Mouse (Mus musculus) hindbrain, embryonic 16.5 days (tissue): Measurements from ENCODE around the gene Car5a. TPM values are rescaled to one million over a fixed set of nuclear protein-coding genes. Genes with fewer than 3 reads are reported as not detected.

Source experiments
- ATAC-seq: fragments of 200-750 bp; cut with Nextera tagmentation; 2 replicates; pipeline ENCODE4 v1.8.0; 2017; ENCODE audit warnings: moderate TSS enrichment, moderate library complexity
- H3K27ac ChIP-seq: fragments of 300-500 bp; sonication (generic); 2 replicates; pipeline ENCODE4 v1.5.1; 2014; ENCODE audit warnings: low read depth, mild to moderate bottlenecking, control low read depth, low read length, moderate library complexity
- H3K27me3 ChIP-seq: fragments of 300-500 bp; sonication (generic); replicated peaks from 2 replicates; pipeline ENCODE4 v1.6.1; 2014; ENCODE audit warnings: low read length; ENCODE audit not compliant: control insufficient read depth, insufficient read depth
- H3K36me3 ChIP-seq: fragments of 300-500 bp; sonication (generic); 2 replicates; pipeline ENCODE4 v1.6.1; 2014; ENCODE audit warnings: mild to moderate bottlenecking, low read length, moderate library complexity, mixed read lengths; ENCODE audit not compliant: control insufficient read depth, insufficient read depth
- H3K4me1 ChIP-seq: fragments of 300-500 bp; sonication (generic); 2 replicates; pipeline ENCODE4 v1.6.1; 2014; ENCODE audit warnings: low read depth, low read length; ENCODE audit not compliant: control insufficient read depth, insufficient read depth
- H3K4me2 ChIP-seq: fragments of 300-500 bp; sonication (generic); 2 replicates; pipeline ENCODE4 v1.6.1; 2014; ENCODE audit warnings: mild to moderate bottlenecking, low read length, control low read depth, moderate library complexity
- H3K4me3 ChIP-seq: fragments of 300-500 bp; sonication (generic); 2 replicates; pipeline ENCODE4 v1.5.1; 2014; ENCODE audit warnings: mild to moderate bottlenecking, low read length, control low read depth, moderate library complexity
- H3K9ac ChIP-seq: fragments of 300-500 bp; sonication (generic); 2 replicates; pipeline ENCODE4 v1.6.1; 2014; ENCODE audit warnings: low read depth, mild to moderate bottlenecking, control low read depth, low read length, moderate library complexity
- H3K9me3 ChIP-seq: fragments of 300-500 bp; sonication (generic); 2 replicates; pipeline ENCODE4 v1.6.1; 2014; ENCODE audit warnings: mild to moderate bottlenecking, low read length, moderate library complexity; ENCODE audit not compliant: control insufficient read depth
- WGBS: fragments of 180-500 bp; shearing (Covaris S2); extraction: QIAGEN DNeasy Blood & Tissue Kit; methylation state at CpG from one replicate; pipeline ENCODE4 v1.1.7; 2014; 5-methylcytosine and 5-hydroxymethylcytosine counted together
- polyA plus RNA-seq: library from polyadenylated mRNA; unstranded; fragments of >200 nt; fragmentation: Nextera tagmentation; extraction: Ambion mirVana; gene quantifications from 2 replicates; pipeline ENCODE4 v1.2.1, GENCODE M21; 2015

Gene Car5a
- polyA plus RNA-seq, 1 experiment from 2014 or later, result 0.40 TPM

GRCm38 (mm10) chr8:121950749-121951655 is 6.3 kb upstream of the Car5a start:
- peak; percentile 1 for ATAC-seq
- no peaks in the 10 kb centered on the region for H3K9me3 ChIP-seq
- under 1% methylated on average over 61 of the region's 97 CpGs for WGBS
- peak overlapping the region; percentile 95 for H3K9ac ChIP-seq
- no peaks in the 10 kb centered on the region for H3K27me3 ChIP-seq
- H3K36me3 ChIP-seq, result peaks cover 4% of the 10 kb centered on the region; the same call in 1 of the 2 replicates
- peak overlapping the region; percentile 97 for H3K27ac ChIP-seq
- H3K4me3 ChIP-seq, result peak overlapping the region; percentile 89
- H3K4me1 ChIP-seq, result peaks cover 37% of the 10 kb centered on the region
- peak overlapping the region; percentile 95 for H3K4me2 ChIP-seq

GRCm38 (mm10) chr8:121949941-121950748 is 5.4 kb upstream of the Car5a start:
- peak; percentile 97 for ATAC-seq
- H3K4me3 ChIP-seq, result peak overlapping the region; percentile 89
- no peaks in the 10 kb centered on the region for H3K9me3 ChIP-seq
- peaks cover 37% of the 10 kb centered on the region for H3K4me1 ChIP-seq
- H3K27me3 ChIP-seq, result no peaks in the 10 kb centered on the region
- peak overlapping the region; percentile 52 for H3K4me2 ChIP-seq
- WGBS, result 0% methylated on average over 47 of the region's 66 CpGs
- H3K36me3 ChIP-seq, result no peaks in the 10 kb centered on the region; the same call in 1 of the 2 replicates
- peak overlapping the region; percentile 97 for H3K27ac ChIP-seq
- H3K9ac ChIP-seq, result peak overlapping the region; percentile 95

- H3K4me3 ChIP-seq, result peak within 1 kb of the TSS; percentile 89
- 0 out of 2 replicates have a peak, but pooled peaks have one; percentile 0 for ATAC-seq
- no peaks in the 10 kb centered on the region; the same call in 1 of the 2 replicates for H3K36me3 ChIP-seq
- H3K27ac ChIP-seq, result peak within 1 kb of the TSS; percentile 97
- peak within 1 kb of the TSS; percentile 71 for H3K4me2 ChIP-seq
- 73% methylated on average over 6 of the region's 6 CpGs for WGBS
- peak within 1 kb of the TSS; percentile 95 for H3K9ac ChIP-seq
- no peaks in the 10 kb centered on the region for H3K9me3 ChIP-seq
- peaks cover 37% of the 10 kb centered on the region for H3K4me1 ChIP-seq
- no peaks in the 10 kb centered on the region for H3K27me3 ChIP-seq
Measured at GRCm38 (mm10) chr8:121949222-121949800, 4.6 kb upstream of the Car5a start, which contains the start of gene Banp. Gene Banp, plus strand, starts transcription at chr8:121949750.

GRCm38 (mm10) chr8:121948321-121949145 is 3.8 kb upstream of the Car5a start:
- Histone ChIP-seq H3K9ac (peak overlapping the region; percentile 57), H3K4me3 (peak overlapping the region; percentile 39), H3K4me2 (peak overlapping the region; percentile 71), H3K9me3 (no peaks in the 10 kb centered on the region), H3K36me3 (no peaks in the 10 kb centered on the region), H3K27me3 (no peaks in the 10 kb centered on the region), H3K4me1 (peaks cover 37% of the 10 kb centered on the region), H3K27ac (peak overlapping the region; percentile 55; the same call in 1 of the 2 replicates)
- no peak for ATAC-seq
- 59% methylated on average over 19 of the region's 19 CpGs for WGBS

- Histone ChIP-seq H3K4me3 (peak overlapping the region; percentile 39), H3K4me2 (peak overlapping the region; percentile 71), H3K36me3 (no peaks in the 10 kb centered on the region), H3K9ac (peak overlapping the region; percentile 57), H3K27me3 (no peaks in the 10 kb centered on the region), H3K27ac (peak overlapping the region; percentile 71; the same call in 1 of the 2 replicates), H3K4me1 (peaks cover 35% of the 10 kb centered on the region), H3K9me3 (no peaks in the 10 kb centered on the region)
- ATAC-seq, result peak; percentile 12; the same call in 1 of the 2 replicates
- WGBS, result under 1% methylated on average over 18 of the region's 18 CpGs
Measured at GRCm38 (mm10) chr8:121947753-121948141, 3.0 kb upstream of the Car5a start.

GRCm38 (mm10) chr8:121947047-121947752 is 2.5 kb upstream of the Car5a start:
- Histone ChIP-seq H3K9me3 (no peaks in the 10 kb centered on the region), H3K27ac (peak overlapping the region; percentile 71; the same call in 1 of the 2 replicates), H3K4me2 (peak overlapping the region; percentile 71), H3K27me3 (no peaks in the 10 kb centered on the region), H3K4me1 (peaks cover 29% of the 10 kb centered on the region), H3K36me3 (no peaks in the 10 kb centered on the region), H3K4me3 (peak overlapping the region; percentile 39), H3K9ac (peak overlapping the region; percentile 4; the same call in 1 of the 2 replicates)
- ATAC-seq, result no peak
- 28% methylated on average over 19 of the region's 19 CpGs for WGBS

GRCm38 (mm10) chr8:121946351-121946750 is 1.6 kb upstream of the Car5a start:
- Histone ChIP-seq H3K9me3 (no peaks in the 10 kb centered on the region), H3K27ac (no peak overlapping the region), H3K9ac (no peak overlapping the region), H3K4me2 (no peak overlapping the region), H3K4me3 (no peak overlapping the region), H3K4me1 (peaks cover 21% of the 10 kb centered on the region), H3K36me3 (no peaks in the 10 kb centered on the region), H3K27me3 (no peaks in the 10 kb centered on the region)
- ATAC-seq, result no peak
- WGBS, result 81% methylated on average over 7 of the region's 7 CpGs

GRCm38 (mm10) chr8:121943716-121944115 is 988 bp downstream of the Car5a start:
- Histone ChIP-seq H3K4me2 (no peak overlapping the region), H3K9ac (no peak overlapping the region), H3K36me3 (no peaks in the 10 kb centered on the region), H3K4me1 (peaks cover 16% of the 10 kb centered on the region), H3K4me3 (no peak overlapping the region), H3K9me3 (no peaks in the 10 kb centered on the region), H3K27ac (no peak overlapping the region), H3K27me3 (no peaks in the 10 kb centered on the region)
- no peak for ATAC-seq
- WGBS, result 89% methylated on average over 8 of the region's 8 CpGs
